Mouse (Mus musculus) heart, adult 8-10 months (tissue): ENCODE measurements around the gene Cdc37. TPM values are rescaled to one million over a fixed set of nuclear protein-coding genes. Genes with fewer than 3 reads are reported as not detected.
A peak's percentile ranks its signal among the peaks of the same experiment; 100 is the strongest.

ENCODE experiments used
- DNase-seq: peaks from one replicate; pipeline ENCODE4 v3.0.0; 2022; ENCODE audit warnings: low spot score
- total RNA-seq, 4 experiments: library from RNA; stranded (reverse); gene quantifications; 2 replicates each; pipeline ENCODE4 v1.2.4; 2022

Gene Cdc37
- total RNA-seq, 4 experiments from 2014 or later = 138 to 170 (median 157) TPM

DNA sequence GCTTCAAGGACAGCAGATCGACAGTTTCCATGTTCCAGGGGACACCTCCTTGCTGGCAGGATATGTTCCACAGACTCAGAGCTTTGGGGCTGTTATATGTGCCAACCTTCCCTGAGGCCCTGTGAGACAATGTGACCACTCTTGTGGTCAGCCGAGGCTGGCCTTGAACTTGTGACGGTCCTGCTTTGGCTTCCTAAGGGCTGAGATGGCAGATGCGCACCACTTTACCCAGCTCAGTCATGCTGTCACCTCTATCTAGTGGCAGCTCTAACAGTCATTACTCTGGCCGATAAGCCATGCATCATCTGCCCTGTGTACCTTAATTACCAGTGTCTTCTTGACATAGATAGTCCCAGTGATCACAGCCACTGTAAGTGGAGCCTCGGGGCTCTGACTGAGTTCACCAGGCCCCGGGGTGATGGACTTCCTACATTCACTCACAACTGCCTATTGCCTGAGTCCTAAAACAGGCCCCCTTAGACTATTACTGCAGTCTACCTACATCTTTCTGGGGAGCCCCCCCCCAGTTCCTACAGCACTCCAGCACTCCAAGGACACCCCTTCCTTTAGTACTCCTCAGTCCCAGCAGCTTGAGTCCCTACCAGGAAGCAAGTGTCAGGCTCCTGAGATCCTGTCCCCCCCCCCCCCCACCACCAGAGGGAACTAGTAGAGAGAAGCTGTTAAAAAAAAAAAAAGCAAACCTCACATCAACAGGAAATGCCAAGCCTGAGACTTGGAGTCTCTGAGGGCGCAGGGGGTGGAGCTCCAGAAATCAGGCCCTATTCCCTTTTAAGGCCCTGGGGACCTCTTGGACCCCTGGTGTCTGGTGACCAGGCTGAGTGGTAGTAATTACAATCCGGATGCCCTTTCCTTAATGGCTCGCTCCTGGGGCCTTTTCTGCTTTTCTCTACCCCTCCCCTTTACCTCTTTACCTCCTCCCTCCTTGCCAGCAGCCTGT lies 17.6 kb upstream of the Cdc37 start:
- no peak for DNase-seq

DNA sequence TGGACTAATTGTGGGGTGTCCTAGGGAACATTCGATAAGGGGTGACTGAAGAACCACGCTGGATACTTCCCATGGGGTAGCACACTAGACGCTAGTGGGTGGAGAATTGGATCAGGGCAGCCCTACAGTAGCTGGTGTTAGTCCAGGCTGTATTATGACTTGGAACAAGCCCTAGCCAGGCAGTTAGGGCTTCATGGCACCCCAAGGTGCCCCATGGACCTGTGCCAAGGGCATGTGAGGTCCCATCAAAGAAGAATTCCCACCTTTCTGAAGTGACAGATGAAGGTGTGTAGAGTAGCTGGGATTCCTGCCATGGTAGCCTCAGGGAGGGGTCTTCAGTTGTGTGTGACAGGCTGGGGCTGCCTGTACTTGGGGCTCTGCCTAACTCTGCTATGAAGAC lies 16.7 kb upstream of the Cdc37 start:
- DNase-seq = no peak

DNA sequence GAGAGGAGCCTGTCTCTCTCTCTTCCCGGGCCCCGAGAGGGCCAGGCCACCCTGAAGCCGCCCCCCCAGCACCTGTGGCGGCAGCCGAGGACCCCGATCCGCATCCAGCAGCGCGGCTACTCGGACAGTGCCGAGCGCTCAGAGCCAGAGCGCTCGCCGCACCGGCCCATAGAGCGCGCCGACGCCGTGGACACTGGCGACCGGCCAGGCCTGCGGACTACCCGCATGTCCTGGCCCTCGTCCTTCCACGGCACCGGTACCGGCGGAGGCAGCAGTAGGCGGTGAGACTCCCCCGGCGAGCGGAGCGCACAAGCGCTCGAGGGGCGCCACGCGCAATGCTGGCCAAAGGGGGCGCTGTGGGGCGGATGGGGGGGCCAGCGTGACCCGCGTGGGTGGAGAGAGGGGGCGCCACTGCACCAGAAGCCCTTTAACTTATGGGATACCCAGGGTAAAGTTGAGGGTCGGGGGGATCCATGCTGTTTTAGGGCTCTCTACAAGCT lies 16.2 kb upstream of the Cdc37 start:
- no peak for DNase-seq

DNA sequence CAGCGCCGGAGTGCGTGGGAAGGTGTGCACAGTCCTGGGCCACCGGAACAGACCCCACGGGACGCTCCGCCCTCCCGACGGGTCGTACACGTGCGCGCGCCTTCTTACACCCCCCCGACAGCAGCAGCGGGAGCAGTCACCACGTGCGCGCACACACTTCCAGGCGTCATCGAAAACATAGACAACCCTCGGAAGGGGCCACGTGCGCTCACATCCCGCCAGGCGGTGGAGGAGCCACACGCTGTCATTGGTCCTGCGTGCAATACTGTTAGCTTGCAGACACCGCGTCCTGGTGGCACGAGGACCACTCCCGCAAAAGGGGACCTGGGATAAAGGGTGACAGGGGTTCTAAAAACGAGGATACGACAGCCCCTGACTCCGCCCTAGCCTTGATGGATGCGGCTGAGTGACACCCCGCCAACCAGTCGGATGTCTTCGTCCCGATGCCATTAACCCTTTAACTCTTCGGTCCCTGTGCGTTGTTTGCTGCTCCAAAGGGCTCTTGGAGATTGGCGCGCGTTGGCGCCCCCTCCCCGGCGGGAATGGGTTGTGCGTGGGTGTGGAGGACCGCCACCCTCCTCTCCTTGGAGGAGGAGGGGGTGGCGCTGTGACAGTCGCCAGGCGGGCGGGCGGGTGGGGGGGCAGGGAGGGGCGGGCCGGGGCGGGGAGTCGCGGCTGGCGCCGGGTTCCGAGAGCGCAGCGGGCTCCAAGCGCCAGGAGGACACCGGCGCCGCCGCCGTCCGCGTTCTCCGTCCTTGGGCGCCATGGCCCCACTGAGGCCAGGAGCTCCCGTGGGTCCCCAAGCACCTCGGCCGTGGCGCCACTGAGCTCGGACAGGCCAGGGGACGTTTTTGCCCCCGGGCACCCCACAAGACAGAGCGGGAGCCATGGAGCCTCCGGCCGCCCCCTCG lies 15.5 kb upstream of the Cdc37 start, which contains the start of gene Pde4a:
TSS of gene Pde4a (plus strand) at position 674 of the 911 bp plus-strand sequence.
- no peak for DNase-seq

DNA sequence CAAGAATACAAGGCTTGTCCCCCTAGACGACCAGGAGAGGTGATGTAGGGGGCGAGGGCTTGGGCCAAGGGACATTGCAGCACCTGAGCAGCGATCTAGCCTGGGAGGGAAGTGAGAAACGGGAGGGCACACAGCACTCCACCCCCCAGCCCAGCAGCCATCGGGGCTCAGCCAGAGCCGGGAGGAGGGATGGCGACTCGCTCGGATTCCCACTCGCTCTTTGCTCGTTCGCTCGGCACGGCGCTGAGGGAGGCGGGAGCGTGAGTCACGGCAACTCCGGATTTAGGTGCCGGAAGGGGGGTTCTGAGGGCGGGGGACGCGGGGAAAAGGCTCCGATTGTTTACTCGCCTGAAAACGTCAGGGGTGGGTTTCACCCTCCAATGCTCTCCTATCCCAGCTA lies 14.3 kb upstream of the Cdc37 start:
- no peak for DNase-seq

DNA sequence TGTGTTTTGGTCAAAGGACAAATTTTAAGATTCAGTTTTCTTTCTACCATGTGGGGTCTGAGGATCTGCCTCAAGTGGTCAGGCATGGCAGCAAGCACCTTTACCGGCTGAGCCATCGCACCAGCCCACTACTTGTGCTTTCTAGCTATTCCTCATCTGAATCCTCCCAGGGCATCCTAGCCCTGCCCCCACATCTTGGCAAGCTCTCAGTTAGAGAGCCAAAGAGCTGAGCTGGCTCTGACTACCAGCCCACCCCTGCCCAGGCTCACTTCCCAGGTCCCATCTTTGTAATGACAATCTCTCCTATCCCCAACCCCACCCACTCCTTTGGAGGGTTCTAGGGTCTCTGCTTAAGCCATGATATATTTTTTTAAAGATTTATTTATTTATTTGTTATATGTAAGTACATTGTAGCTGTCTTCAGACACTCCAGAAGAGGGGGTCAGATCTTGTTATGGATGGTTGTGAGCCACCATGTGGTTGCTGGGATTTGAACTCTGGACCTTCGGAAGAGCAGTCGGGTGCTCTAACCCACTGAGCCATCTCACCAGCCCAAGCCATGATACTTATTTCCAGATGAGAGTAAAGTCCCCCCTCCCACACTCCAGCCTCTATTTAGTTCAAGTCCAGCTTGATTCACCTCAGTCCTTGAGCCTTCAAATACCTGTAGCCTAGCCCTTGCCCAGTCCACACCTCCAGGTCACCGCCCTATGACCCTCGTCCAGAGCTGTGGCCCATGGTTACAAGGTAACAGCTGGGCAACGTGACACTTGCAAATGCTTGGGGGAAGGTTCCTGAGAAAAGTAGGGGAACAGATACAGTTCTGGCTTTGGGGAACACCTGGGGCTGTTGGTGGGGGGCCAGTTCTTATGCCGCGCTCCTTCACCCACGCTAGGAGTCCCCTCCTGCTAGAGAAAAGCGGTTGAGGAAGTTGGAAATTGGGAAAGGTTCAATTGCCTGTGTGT lies 13.6 kb upstream of the Cdc37 start:
- no peak for DNase-seq

DNA sequence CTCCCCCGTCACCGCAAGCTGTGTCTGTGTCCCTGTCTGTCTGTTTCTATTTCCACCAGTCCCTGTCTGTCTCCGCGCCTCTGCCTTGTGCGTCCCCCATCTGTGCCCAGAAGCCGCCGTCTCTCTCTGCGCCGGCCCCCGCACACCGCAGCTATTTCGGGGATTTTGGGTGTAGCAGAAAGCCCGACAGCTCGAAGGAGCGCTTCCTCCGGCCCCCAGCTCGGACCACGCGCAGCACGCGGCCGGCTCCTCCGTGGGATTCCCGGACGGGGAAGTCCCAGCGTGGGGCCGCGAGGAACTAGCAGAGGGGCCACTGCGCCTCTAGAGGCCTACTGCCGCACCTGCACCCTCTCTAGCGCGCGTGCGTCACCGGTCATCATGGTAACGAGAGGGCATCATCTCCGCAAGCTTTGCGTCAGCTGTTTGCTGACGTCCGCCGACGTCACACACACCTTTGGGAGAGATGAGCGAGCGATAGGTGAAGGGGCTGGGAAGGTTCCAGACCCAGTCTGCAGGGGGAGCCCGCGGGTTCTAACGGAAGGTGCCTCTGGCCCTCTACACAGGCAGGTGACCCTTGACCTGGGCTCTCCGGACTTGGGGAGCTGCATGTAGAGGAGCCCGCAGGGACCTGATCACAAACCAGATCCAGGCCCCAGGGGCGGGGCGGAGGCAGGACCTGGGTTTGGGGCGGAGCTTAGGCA lies 11.6 kb upstream of the Cdc37 start:
- DNase-seq = peak; percentile 86

DNA sequence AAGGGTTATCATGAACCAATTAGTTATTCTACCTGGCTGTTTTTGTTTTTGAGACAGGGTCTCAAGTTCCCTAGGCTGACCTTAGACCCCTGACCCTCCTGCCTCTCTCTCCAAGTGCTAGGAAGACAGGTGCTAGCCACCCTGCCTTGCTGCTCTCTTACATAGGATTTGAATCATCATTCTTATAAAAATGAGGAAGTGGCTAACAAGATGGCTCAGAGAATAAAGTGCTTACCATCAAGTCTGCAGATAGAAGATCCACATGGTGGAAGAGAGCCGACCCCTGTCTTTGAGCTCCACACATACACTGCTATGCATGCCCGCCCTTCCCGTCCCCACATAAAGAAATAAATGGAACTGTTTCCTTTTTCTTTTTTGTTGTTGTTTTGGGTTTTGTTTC lies 5.0 kb upstream of the Cdc37 start:
- DNase-seq = no peak

DNA sequence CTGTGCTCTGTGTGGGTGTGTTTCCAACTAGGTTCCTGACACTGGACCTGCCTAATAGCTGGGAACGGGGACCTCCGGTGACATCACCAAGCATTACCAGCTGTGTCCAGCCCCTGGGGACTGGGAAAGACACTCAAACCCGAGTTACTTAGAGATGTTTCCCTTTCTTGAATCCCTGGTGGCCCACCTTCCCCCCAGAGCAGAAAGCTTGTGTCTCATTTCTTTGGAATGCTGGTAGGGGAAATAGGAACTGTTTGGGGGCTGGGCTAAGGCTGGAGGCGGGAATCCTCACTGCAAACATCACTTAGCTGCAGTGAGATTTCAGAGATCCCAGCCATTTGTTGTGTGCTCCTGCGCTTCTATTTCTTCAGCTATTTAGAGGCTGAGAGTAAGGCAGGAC lies 4.1 kb upstream of the Cdc37 start:
- DNase-seq = no peak

DNA sequence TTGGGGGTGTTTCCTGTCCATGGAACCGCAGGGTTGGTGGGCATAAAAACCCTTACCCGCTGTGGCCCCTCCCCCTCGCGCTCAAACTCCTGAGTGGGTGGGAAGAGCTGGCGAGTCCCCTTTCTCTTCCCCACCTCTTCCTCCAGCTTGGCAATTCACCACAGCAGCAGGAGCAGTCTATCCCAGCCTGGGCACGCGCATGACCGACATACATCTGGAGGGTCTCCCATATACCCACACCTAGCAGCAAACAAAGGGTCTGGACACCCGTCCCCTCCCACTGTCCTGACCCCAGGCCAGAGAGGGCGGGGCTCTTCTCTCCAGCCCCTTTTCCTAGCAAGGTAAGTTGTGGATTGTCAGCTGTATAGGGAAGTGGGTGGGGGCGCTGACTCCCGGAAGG lies 3.5 kb upstream of the Cdc37 start:
- DNase-seq = no peak

DNA sequence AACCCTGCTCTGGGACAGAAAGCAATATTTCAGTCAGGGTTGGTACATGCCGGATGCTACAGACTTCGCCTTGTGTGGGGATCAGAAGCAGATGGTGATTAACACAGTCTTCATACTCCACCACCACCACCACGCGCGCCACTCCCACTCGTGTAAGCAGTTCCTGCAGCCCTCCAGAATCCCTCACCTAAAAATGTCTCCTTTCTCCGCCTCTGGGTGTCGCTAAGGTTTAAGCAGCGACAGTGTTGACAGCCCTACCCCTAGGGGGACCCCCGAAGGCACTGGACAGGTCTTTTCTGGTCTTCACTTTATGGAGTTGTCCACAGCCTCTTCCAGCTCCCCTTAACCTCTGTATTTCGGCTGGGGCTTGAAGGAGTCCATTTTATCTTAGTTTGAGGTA lies 2.9 kb upstream of the Cdc37 start:
- no peak for DNase-seq

DNA sequence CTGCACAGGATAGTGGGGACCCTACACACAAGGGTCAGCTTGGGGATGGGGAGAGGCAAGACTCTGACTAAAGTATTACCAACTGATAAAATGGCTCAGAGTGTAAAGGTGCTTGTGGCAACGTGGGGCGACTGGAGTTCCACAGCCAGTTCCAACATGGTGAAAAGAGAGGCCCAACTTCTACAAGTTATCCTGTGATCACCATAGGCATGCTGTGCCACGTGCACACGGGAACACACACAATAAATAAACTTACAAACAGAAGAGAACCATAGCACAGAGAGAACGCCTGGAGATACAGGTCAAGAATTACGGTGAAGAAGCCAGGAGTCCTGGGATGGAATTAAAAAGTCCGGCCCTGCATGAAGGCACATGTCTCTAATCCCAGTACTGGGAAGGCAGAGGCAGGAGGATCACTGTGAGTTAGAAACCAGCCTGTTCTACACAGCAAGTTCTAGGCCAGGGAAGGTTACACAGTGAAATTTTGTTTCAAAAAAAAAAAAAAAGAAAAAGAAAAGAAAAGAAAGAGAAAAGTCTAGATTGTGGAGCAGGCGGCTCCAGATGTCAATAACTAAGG lies 617 bp downstream of the Cdc37 start:
- DNase-seq = no peak

DNA sequence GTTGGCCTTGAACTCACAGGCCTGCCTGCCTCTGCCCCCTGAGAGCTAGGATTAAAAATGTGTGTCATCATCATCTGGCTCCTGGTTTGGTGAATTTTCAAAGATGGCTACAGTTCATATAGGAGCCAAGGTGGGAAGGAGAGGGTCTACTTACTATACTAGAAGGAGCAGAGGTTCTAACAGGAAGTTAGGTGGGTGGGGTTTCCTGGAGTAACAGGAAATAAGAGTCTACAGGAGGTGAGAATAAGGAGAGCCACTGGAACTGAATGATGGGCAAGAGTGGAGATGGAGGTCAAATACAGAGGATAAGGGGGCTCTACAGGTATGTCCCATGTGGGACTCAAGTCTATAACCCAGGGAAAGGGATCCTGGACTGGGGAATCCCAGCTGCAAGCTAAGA lies 1.4 kb downstream of the Cdc37 start:
- DNase-seq = no peak

DNA sequence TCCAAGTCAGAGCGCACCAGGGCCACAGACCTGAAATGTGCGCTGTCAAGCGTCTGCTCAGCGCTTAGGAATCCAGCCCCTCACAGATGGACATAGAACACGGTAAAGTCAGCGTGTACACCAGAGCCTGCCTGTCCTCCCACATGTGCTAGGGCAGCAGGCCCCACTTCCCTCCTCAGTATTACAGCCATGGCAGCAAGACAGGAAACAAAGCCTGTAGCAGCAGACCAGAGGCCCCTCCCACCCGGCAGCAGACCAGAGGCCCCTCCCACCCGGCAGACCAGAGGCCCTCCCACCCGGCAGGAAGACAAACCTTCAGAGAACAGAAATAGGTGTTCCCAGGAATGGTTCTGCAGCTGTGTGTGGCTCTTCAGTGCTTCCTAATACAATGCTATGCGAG lies 3.1 kb downstream of the Cdc37 start:
- no peak for DNase-seq

DNA sequence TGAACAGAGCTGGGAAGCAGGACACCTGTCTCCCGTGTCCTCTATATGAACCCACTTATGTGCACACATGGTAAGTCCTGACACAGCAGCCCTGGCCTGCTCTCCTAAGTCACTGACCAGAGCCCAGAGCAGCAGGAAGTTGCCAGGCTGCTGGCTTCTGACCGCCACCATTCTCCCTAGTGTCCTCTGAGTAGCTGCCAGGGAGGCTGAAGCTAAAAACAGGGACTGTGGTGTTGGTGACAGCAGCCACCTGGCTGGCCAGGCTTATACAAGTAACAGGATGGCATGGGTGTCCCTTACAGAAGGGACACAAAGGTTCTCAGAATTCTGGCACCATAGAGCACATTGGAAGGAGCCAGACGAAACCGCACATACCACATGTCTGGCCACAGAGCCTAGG lies 4.4 kb downstream of the Cdc37 start:
- no peak for DNase-seq

DNA sequence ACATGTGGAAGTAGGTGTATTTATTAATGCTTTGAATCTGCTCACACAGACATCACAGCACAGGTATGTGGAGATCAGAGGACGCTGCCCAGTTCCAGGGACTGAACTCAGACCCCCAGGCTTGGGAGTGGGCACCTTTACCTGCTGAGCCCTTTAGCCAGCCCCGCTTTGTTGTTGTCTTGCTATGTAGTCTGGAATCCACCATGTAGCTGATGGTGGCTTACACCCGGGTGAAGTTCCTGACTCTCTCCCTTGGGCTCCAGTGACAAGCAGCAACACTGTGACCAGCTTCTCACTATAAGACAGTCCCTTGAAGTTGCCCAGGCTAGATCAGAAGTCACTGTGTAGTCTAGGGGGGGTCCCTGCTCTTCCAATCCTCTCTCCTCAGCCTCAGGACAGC lies 5.4 kb downstream of the Cdc37 start:
- DNase-seq = no peak

DNA sequence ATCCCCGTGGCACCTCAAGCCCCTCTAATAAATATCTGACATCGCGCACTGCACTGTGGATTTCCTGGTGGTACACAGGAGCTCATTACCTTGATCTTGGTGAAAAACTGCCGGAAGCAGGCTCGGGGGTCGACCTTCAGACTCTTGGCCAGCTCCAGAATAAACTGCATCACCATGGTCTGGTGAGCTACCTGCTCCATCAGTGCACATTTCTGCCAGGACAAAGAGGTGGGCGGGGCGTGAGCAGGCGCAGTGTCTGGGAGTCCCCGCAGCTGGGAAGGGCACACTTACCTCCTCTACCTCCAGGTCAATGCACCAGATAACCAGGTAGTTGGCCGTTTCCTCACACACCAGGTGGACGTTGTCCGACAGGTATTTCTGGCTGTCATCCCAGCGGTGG lies 7.9 kb downstream of the Cdc37 start:
- DNase-seq = no peak

DNA sequence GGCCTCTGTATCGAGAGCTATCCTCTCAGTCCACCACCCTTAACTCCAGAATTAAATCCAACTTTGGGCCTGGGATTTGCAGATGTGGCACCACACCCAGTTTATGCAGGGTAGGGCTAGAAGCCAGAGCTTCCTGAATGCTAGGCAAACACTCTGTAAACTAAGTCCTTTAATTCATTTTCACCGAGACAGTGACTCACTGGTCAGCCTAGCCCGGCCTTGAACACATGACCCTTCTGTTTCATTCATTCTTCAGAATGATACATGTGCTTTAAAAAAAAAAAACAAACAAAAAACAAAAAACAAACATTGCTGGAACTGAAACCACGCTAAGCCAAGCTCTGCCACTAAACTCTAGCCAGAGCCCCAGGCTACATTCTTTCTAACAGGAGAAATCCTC lies 11.4 kb downstream of the Cdc37 start:
- no peak for DNase-seq

DNA sequence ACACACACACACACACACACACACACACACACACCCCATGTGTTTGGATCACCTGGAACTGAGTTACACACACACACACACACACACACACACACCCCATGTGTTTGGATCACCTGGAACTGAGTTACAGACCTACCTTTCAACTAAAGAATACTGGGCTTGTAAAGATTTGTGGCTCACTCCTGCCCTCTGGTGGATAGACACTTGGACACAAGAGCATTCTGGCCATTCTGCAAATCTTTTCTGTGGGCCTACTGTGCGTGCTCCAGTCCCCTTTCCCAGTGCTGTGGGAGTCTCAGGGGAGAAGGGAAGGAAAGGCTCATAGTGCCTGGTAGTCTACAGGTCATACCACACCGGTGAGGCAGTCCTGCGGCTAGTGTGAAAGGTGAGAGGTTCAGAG lies 12.6 kb downstream of the Cdc37 start:
- no peak for DNase-seq

DNA sequence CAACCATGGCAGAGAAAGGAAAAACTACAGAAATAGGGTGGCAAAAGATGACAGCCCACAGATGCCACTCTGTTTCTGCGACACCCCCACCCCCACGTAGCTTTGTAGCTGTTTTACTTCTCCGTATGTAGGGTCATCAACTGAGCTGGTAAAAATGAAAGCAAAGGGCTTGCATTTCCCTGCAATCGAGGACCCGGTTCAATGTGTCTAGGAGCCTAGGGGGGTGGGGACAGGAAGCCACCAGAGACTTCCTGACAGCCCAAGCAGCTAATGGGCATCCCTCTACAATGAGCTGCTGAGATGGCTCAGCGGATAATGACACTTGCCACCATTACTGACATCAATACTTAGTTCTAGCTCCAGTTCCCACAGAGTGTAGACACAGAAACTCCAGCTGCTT lies 13.4 kb downstream of the Cdc37 start:
- no peak for DNase-seq
